Mouse (Mus musculus) liver, postnatal 0 days (tissue): ENCODE measurements at regions not wholly inside any gene's neighbourhood (a gene's known extent, or its start where the extent isn't known, plus 50 kb on each side); places are given as distances from the start of the nearest gene placed in this dataset.

Source experiments
- CTCF ChIP-seq: sonication (generic); IDR thresholded peaks from 2 replicates; pipeline ENCODE4 v1.5.1; 2016; ENCODE audit warnings: antibody characterized with exemption, low read depth
- EP300 ChIP-seq: IDR thresholded peaks from 2 replicates; pipeline ENCODE4 v1.6.1; 2016; ENCODE audit warnings: antibody characterized with exemption, low read depth, mild to moderate bottlenecking

- TF ChIP-seq CTCF: no peak
- no peak for TF ChIP-seq EP300
These were observed 475.3 kb downstream of the Nedd1 start for GRCm38 (mm10) chr10:92246785-92247448.
